Mouse (Mus musculus) liver, embryonic 16.5 days (tissue): ENCODE data around the gene Supt5. TPM values are rescaled to one million over a fixed set of nuclear protein-coding genes. Genes with fewer than 3 reads are reported as not detected.

Source experiments
- polyA plus RNA-seq: library from polyadenylated mRNA; unstranded; fragments of >200 nt; fragmentation: Nextera tagmentation; extraction: Ambion mirVana; gene quantifications from 2 replicates; pipeline ENCODE4 v1.2.1, GENCODE M21; 2015

The Supt5 gene
- polyA plus RNA-seq, 1 experiment from 2014 or later = 34.0 TPM

Other genes with a start within 250 kb of the Supt5 start
- not detected in 2 replicates for gene 9530053A07Rik, start 209.3 kb downstream of the Supt5 start, polyA plus RNA-seq
- gene Fbl, start 169.0 kb downstream of the Supt5 start, polyA plus RNA-seq = 39.3 and 39.7 TPM in 2 replicates
- gene Dyrk1b, start 159.3 kb downstream of the Supt5 start, polyA plus RNA-seq = 2.1 and 2.7 TPM in 2 replicates
- gene Eid2, start 70.9 kb downstream of the Supt5 start, polyA plus RNA-seq = 0.15 and 0.29 TPM in 2 replicates
- 1.3 and 1.6 TPM in 2 replicates for gene Eid2b, start 61.0 kb downstream of the Supt5 start, polyA plus RNA-seq
- gene Selenov, start 47.6 kb downstream of the Supt5 start, polyA plus RNA-seq = not detected in 2 replicates
- not detected in 2 replicates for gene Dll3, start 36.5 kb downstream of the Supt5 start, polyA plus RNA-seq
- gene Timm50, start 26.7 kb downstream of the Supt5 start, polyA plus RNA-seq = 66.1 and 67.9 TPM in 2 replicates
- gene Rps16, start 11.9 kb upstream of the Supt5 start, polyA plus RNA-seq = 531 and 598 TPM in 2 replicates
- 4.8 and 6.3 TPM in 2 replicates for gene Plekhg2, start 33.9 kb upstream of the Supt5 start, polyA plus RNA-seq
- 7.9 and 10.8 TPM in 2 replicates for gene Zfp36, start 41.5 kb upstream of the Supt5 start, polyA plus RNA-seq
- 20.5 and 21.6 TPM in 2 replicates for gene Med29, start 54.0 kb upstream of the Supt5 start, polyA plus RNA-seq
- gene Paf1, start 54.2 kb upstream of the Supt5 start, polyA plus RNA-seq = 24.7 and 25.8 TPM in 2 replicates
- gene Gmfg, start 98.7 kb upstream of the Supt5 start, polyA plus RNA-seq = 35.6 and 38.6 TPM in 2 replicates
- 0.12 and 0.15 TPM in 2 replicates for gene Lrfn1, start 113.2 kb upstream of the Supt5 start, polyA plus RNA-seq
- not detected in 2 replicates for gene Ifnl2, start 171.7 kb upstream of the Supt5 start, polyA plus RNA-seq
- gene Ifnl3, start 184.1 kb upstream of the Supt5 start, polyA plus RNA-seq = not detected in 2 replicates
- 0.53 and 2.5 TPM in 2 replicates for gene Sycn, start 202.1 kb upstream of the Supt5 start, polyA plus RNA-seq
- not detected in 2 replicates for gene Nccrp1, start 208.5 kb upstream of the Supt5 start, polyA plus RNA-seq